Mouse (Mus musculus) limb, embryonic 15.5 days (tissue): Measurements from ENCODE around the gene Ncor2. TPM values are rescaled to one million over a fixed set of nuclear protein-coding genes. Genes with fewer than 3 reads are reported as not detected.

Experiments used
- ATAC-seq: fragments of 200-750 bp; cut with Nextera tagmentation; 2 replicates; pipeline ENCODE4 v1.8.0; 2017; ENCODE audit warnings: low read depth, moderate TSS enrichment; ENCODE audit not compliant: insufficient number of reproducible peaks, low FRiP score, low TSS enrichment
- H3K27ac ChIP-seq: fragments of 300-500 bp; sonication (generic); 2 replicates; pipeline ENCODE4 v1.5.1; 2015; ENCODE audit warnings: moderate library complexity, mild to moderate bottlenecking, inconsistent platforms
- H3K27me3 ChIP-seq: fragments of 300-500 bp; sonication (generic); 2 replicates; pipeline ENCODE4 v1.6.1; 2015; ENCODE audit warnings: inconsistent platforms
- H3K36me3 ChIP-seq: fragments of 300-500 bp; sonication (generic); 2 replicates; pipeline ENCODE4 v1.6.1; 2015; ENCODE audit warnings: inconsistent platforms
- H3K4me1 ChIP-seq: fragments of 300-500 bp; sonication (generic); 2 replicates; pipeline ENCODE4 v1.6.1; 2015; ENCODE audit warnings: inconsistent platforms
- H3K4me2 ChIP-seq: fragments of 300-500 bp; sonication (generic); 2 replicates; pipeline ENCODE4 v1.6.1; 2015; ENCODE audit warnings: mild to moderate bottlenecking, inconsistent platforms
- H3K4me3 ChIP-seq: fragments of 300-500 bp; sonication (generic); 2 replicates; pipeline ENCODE4 v1.5.1; 2015; ENCODE audit warnings: mild to moderate bottlenecking, inconsistent platforms
- H3K9ac ChIP-seq: fragments of 300-500 bp; sonication (generic); 2 replicates; pipeline ENCODE4 v1.6.1; 2015; ENCODE audit warnings: inconsistent platforms
- H3K9me3 ChIP-seq: fragments of 300-500 bp; sonication (generic); 2 replicates; pipeline ENCODE4 v1.6.1; 2016; ENCODE audit warnings: inconsistent platforms
- WGBS: fragments of 180-500 bp; shearing (Covaris S2); methylation state at CpG from one replicate; pipeline ENCODE4 v1.1.7; 2015; 5-methylcytosine and 5-hydroxymethylcytosine counted together
- polyA plus RNA-seq: library from polyadenylated mRNA; unstranded; fragments of >200 nt; fragmentation: Nextera tagmentation; extraction: Ambion mirVana; gene quantifications from 2 replicates; pipeline ENCODE4 v1.2.1, GENCODE M21; 2015

Gene Ncor2
- polyA plus RNA-seq, 1 experiment from 2014 or later, result 32.7 TPM

DNA sequence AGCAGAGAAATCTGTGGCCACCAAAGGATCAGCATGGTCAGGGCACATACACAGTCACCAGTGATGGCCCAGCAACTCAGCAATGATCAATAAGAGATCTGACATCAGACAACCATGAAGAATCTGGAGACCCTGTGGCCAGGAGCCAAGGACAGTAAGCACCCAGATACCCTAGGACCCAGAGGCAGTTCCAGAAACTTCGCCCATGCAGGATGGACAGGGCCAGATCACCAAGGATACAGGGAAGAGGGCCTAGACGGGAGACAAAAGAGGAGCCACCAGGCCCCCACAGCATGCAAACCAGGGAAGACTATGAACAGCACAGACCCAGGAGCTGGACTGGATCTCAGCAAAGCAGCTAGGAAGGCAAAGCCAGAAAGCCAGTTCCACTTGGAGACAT lies 47.0 kb downstream of the Ncor2 start:
- H3K36me3 ChIP-seq, result peaks cover 10% of the 10 kb centered on the region; the same call in 1 of the 2 replicates
- H3K4me3 ChIP-seq, result no peak overlapping the region
- H3K4me1 ChIP-seq, result peaks cover 90% of the 10 kb centered on the region
- H3K4me2 ChIP-seq, result no peak overlapping the region
- no peaks in the 10 kb centered on the region for H3K27me3 ChIP-seq
- 67% methylated on average over 2 of the region's 2 CpGs for WGBS
- ATAC-seq, result no peak
- no peak overlapping the region for H3K27ac ChIP-seq
- no peaks in the 10 kb centered on the region for H3K9me3 ChIP-seq
- H3K9ac ChIP-seq, result no peak overlapping the region

- H3K36me3 ChIP-seq, result peaks cover 10% of the 10 kb centered on the region; the same call in 1 of the 2 replicates
- H3K4me2 ChIP-seq, result no peak overlapping the region
- H3K4me3 ChIP-seq, result no peak overlapping the region
- 72% methylated on average over 3 of the region's 3 CpGs for WGBS
- ATAC-seq, result no peak
- peaks cover 90% of the 10 kb centered on the region for H3K4me1 ChIP-seq
- H3K9ac ChIP-seq, result no peak overlapping the region
- no peaks in the 10 kb centered on the region for H3K9me3 ChIP-seq
- H3K27ac ChIP-seq, result no peak overlapping the region
- no peaks in the 10 kb centered on the region for H3K27me3 ChIP-seq
Measured at GRCm38 (mm10) chr5:125130406-125130805, 48.6 kb downstream of the Ncor2 start.

- Histone ChIP-seq H3K4me3 (no peak overlapping the region), H3K9ac (no peak overlapping the region), H3K36me3 (peaks cover 22% of the 10 kb centered on the region), H3K9me3 (no peaks in the 10 kb centered on the region), H3K27ac (peak overlapping the region; percentile 54; the same call in 1 of the 2 replicates), H3K4me1 (peaks cover 89% of the 10 kb centered on the region), H3K4me2 (no peak overlapping the region), H3K27me3 (no peaks in the 10 kb centered on the region)
- WGBS, result 66% methylated on average over 14 of the region's 14 CpGs
- no peak for ATAC-seq
Measured at GRCm38 (mm10) chr5:125128939-125129385, 50.1 kb downstream of the Ncor2 start.

DNA sequence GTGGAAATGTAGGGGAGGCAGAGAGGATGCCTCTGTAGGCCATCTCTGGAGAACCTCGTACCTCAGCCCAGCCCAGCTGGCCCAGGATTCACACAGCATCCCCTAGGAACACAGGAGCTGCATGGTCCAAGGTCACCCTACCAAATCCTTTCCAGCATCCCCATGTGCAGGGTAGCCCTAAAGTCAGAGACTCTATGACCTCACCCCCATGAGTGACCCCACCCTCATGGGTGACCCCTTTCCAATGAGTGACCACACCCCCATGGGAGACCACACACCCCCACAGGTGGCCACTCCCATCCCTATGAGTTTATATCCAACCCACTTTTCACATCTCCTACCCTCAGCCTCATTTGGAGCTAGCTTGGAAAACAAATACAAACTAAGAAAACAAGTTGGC lies 51.1 kb downstream of the Ncor2 start:
- H3K4me1 ChIP-seq, result peaks cover 86% of the 10 kb centered on the region
- 91% methylated on average over 1 of the region's 1 CpGs for WGBS
- peaks cover 25% of the 10 kb centered on the region for H3K36me3 ChIP-seq
- ATAC-seq, result no peak
- no peak overlapping the region for H3K4me3 ChIP-seq
- no peaks in the 10 kb centered on the region for H3K9me3 ChIP-seq
- no peak overlapping the region for H3K4me2 ChIP-seq
- H3K27ac ChIP-seq, result no peak overlapping the region
- no peak overlapping the region for H3K9ac ChIP-seq
- H3K27me3 ChIP-seq, result no peaks in the 10 kb centered on the region

DNA sequence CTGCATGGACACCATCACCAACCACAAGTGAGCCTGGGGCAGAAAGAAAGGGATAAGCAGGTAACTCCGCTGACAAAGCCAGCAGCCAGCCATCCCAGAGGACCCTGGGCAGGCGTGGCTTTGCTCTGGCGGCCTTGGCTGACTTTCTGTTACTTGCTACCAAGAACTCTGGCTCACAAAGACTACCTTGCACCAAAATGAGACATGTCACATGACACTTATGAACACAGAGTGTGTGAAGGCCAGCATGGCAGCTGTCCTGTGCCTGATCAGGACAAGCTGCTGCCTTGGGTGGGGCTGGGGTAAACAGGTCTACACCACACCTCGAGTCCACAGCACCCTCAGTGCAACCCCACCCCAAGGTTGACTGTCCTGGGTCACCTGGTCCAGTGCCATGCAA lies 51.6 kb downstream of the Ncor2 start:
- no peaks in the 10 kb centered on the region for H3K27me3 ChIP-seq
- no peak overlapping the region for H3K27ac ChIP-seq
- H3K4me1 ChIP-seq, result peaks cover 81% of the 10 kb centered on the region
- H3K36me3 ChIP-seq, result peaks cover 21% of the 10 kb centered on the region
- no peak overlapping the region for H3K4me2 ChIP-seq
- 83% methylated on average over 4 of the region's 4 CpGs for WGBS
- no peak overlapping the region for H3K9ac ChIP-seq
- no peak for ATAC-seq
- no peaks in the 10 kb centered on the region for H3K9me3 ChIP-seq
- no peak overlapping the region for H3K4me3 ChIP-seq

DNA sequence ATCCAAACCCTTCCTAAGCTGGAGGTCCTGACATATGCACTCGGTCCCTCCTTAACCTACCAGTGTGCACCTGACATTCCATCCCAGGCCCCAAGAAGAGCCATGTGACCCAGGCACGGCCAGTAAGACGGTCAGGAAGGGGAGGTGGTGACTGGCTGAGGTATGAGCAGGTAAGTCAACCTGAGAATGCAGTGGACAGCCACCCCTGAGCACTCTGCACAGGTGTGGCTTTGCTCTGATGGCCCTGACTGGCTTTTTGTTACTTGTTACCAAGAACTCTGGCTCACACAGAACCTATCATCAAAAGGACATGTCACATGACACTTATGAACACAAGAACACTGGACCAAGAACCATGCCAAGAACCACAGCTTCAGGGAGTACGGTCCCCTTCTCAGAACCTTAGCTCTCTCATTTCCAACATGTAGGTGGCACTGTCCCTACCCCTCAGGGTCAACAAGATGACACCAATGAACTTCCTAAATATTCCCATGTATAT lies 53.0 kb downstream of the Ncor2 start:
- Histone ChIP-seq H3K4me1 (peaks cover 74% of the 10 kb centered on the region), H3K27ac (no peak overlapping the region), H3K4me3 (no peak overlapping the region), H3K9ac (no peak overlapping the region), H3K27me3 (no peaks in the 10 kb centered on the region), H3K36me3 (peaks cover 33% of the 10 kb centered on the region), H3K9me3 (no peaks in the 10 kb centered on the region), H3K4me2 (no peak overlapping the region)
- ATAC-seq, result no peak
- WGBS, result 70% methylated on average over 4 of the region's 4 CpGs

DNA sequence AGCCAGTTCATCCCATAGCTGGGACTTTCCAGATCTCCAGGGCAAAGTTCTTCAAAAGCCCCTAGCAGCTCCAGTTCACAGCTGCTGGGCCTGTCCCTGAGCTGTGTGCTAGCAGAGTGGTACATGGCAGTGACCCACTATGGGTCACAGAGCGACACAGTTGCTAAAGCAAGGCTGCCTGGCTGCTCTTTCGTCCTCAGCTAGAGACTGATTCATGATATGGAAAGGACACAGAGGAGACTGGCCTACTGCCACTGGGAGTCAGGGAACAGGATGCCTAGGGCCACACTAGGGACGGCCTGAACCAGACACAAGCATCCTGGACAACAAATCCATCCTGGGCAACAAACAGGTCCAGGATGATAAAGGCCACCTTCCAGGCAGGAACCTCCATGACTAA lies 53.8 kb downstream of the Ncor2 start:
- Histone ChIP-seq H3K27ac (0 out of 2 replicates have a peak overlapping the region, but pooled peaks have one; percentile 3), H3K36me3 (peaks cover 37% of the 10 kb centered on the region), H3K9me3 (no peaks in the 10 kb centered on the region), H3K9ac (no peak overlapping the region), H3K4me3 (no peak overlapping the region), H3K4me2 (no peak overlapping the region), H3K4me1 (peaks cover 72% of the 10 kb centered on the region), H3K27me3 (no peaks in the 10 kb centered on the region)
- no peak for ATAC-seq
- WGBS, result 89% methylated on average over 3 of the region's 3 CpGs

GRCm38 (mm10) chr5:125124002-125124401 lies 55.0 kb downstream of the Ncor2 start:
- Histone ChIP-seq H3K4me3 (no peak overlapping the region), H3K27me3 (no peaks in the 10 kb centered on the region), H3K4me1 (peaks cover 68% of the 10 kb centered on the region), H3K9me3 (no peaks in the 10 kb centered on the region), H3K9ac (no peak overlapping the region), H3K36me3 (peaks cover 44% of the 10 kb centered on the region), H3K27ac (0 out of 2 replicates have a peak overlapping the region, but pooled peaks have one; percentile 3), H3K4me2 (no peak overlapping the region)
- no peak for ATAC-seq
- 69% methylated on average over 7 of the region's 7 CpGs for WGBS

- no peaks in the 10 kb centered on the region for H3K9me3 ChIP-seq
- 70% methylated on average over 3 of the region's 3 CpGs for WGBS
Measured at GRCm38 (mm10) chr5:125123206-125123605, 55.8 kb downstream of the Ncor2 start.

GRCm38 (mm10) chr5:125122546-125122945 lies 56.5 kb downstream of the Ncor2 start:
- Histone ChIP-seq H3K4me3 (no peak overlapping the region), H3K36me3 (peaks cover 54% of the 10 kb centered on the region), H3K9ac (no peak overlapping the region), H3K4me1 (peaks cover 63% of the 10 kb centered on the region), H3K4me2 (no peak overlapping the region), H3K27ac (no peak overlapping the region), H3K27me3 (no peaks in the 10 kb centered on the region), H3K9me3 (no peaks in the 10 kb centered on the region)
- ATAC-seq, result no peak
- 83% methylated on average over 7 of the region's 7 CpGs for WGBS

More at GRCm38 (mm10) chr5:125123206-125123605, 55.8 kb downstream of the Ncor2 start:
- Histone ChIP-seq H3K9ac (no peak overlapping the region), H3K4me2 (no peak overlapping the region), H3K4me1 (peaks cover 64% of the 10 kb centered on the region), H3K27me3 (no peaks in the 10 kb centered on the region), H3K4me3 (no peak overlapping the region), H3K27ac (no peak overlapping the region), H3K36me3 (peaks cover 49% of the 10 kb centered on the region)
- ATAC-seq, result no peak

GRCm38 (mm10) chr5:125122049-125122448 lies 57.0 kb downstream of the Ncor2 start:
- H3K4me3 ChIP-seq, result no peak overlapping the region
- no peak overlapping the region for H3K9ac ChIP-seq
- H3K27me3 ChIP-seq, result no peaks in the 10 kb centered on the region
- peaks cover 63% of the 10 kb centered on the region for H3K4me1 ChIP-seq
- peaks cover 59% of the 10 kb centered on the region for H3K36me3 ChIP-seq
- H3K4me2 ChIP-seq, result no peak overlapping the region
- no peak overlapping the region for H3K27ac ChIP-seq
- no peak for ATAC-seq
- H3K9me3 ChIP-seq, result no peaks in the 10 kb centered on the region
- WGBS, result 86% methylated on average over 7 of the region's 7 CpGs

GRCm38 (mm10) chr5:125120517-125121303 lies 58.3 kb downstream of the Ncor2 start:
- Histone ChIP-seq H3K27me3 (no peaks in the 10 kb centered on the region), H3K4me2 (no peak overlapping the region), H3K9ac (no peak overlapping the region), H3K36me3 (peaks cover 73% of the 10 kb centered on the region), H3K4me1 (peaks cover 57% of the 10 kb centered on the region), H3K4me3 (no peak overlapping the region), H3K9me3 (no peaks in the 10 kb centered on the region), H3K27ac (peak overlapping the region; percentile 63; the same call in 1 of the 2 replicates)
- no peak for ATAC-seq
- 74% methylated on average over 17 of the region's 17 CpGs for WGBS
